Mouse (Mus musculus) left cerebral cortex, postnatal 10 days (tissue): Measurements from ENCODE around the gene Pla2g2f. TPM values are rescaled to one million over a fixed set of nuclear protein-coding genes. Genes with fewer than 3 reads are reported as not detected.

ENCODE experiments used
- DNase-seq, 2 experiments: peaks; one replicate each; pipeline ENCODE4 v3.0.0; 2021 to 2022; ENCODE audit warnings: low spot score in 2 of 2, mixed read lengths in 1 of 2; ENCODE audit errors: extremely low spot score in 1 of 2
- intact Hi-C: fragments of 180-260 bp; cut with DNase I; formaldehyde crosslinking; loops from one replicate; pipeline ENCODE4 v1.15.1; 2025
- total RNA-seq, 2 experiments: library from RNA; stranded (reverse); gene quantifications; 2 replicates each; pipeline ENCODE4 v1.2.3; 2021

Gene Pla2g2f
- total RNA-seq, 2 experiments from 2014 or later: not detected

DNA sequence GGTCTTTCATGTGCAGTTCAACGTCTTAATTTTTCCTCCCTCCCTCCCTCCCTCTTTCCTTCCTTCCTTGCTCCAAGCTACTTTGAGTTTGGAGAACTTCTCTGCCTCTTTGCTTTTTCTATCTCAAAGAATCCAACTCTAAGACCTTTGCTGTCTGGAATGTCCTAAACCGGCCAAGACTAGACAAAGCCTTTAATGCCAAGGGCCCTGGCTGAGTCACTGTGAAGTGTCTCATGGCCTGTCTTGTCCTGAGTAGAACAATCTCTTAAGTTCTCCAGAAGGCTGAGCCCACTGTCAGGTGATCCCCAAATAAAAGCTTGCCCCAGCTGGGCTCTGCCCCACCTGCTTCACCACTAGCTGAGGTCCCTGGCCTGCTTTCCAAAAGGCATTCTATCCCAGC, 55.4 kb downstream of the Pla2g2f start:
- no peak for DNase-seq
- intact Hi-C loops: loop anchor here (5.0 kb wide), 2 partner anchors 135 to 195 kb away; no protein-coding TSS in a partner anchor

DNA sequence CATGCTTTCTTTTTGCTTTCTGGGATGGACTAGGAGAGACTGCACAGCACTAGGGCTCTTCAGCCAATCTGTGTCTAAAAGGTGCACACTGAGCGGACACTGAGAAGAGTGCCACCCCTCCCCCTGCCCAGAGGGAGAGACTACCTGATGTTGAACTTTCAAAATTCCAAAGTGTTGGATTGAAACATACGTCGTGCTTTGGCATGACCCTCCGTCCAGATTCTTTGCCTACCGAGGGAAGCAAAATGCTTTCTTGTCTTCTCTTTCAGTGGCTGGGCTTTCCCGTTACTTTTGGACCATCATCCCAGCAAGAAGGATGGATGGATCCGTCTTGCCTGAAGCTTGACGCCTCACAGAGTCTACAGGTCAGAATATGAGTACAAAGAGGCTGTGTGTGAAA, 56.3 kb downstream of the Pla2g2f start:
- DNase-seq: no peak
- intact Hi-C loops: loop anchor here (2.0 to 5.0 kb wide), 3 partner anchors 134 to 254 kb away; no protein-coding TSS in a partner anchor

Other genes starting within 250 kb of the Pla2g2f start
- 1 to 10 TPM; 3.6 to 4.0 TPM for gene Vwa5b1, start 121.7 kb downstream of the Pla2g2f start, total RNA-seq
- not detected for gene Pla2g2c, start 32.8 kb downstream of the Pla2g2f start, total RNA-seq
- 1 to 10 TPM; 1.1 to 1.3 TPM for gene Ubxn10, start 20.5 kb downstream of the Pla2g2f start, total RNA-seq
- under 1 TPM in 1 of 2 experiments, not detected in 1; 0.16 TPM for gene Pla2g2d, start 18.1 kb upstream of the Pla2g2f start, total RNA-seq
- gene Pla2g5, start 105.9 kb upstream of the Pla2g2f start, total RNA-seq: 1 to 10 TPM; 1.2 to 1.3 TPM
- not detected for gene Gm13030, start 116.3 kb upstream of the Pla2g2f start, total RNA-seq
- not detected for gene Pla2g2e, start 120.3 kb upstream of the Pla2g2f start, total RNA-seq
- gene Otud3, start 156.3 kb upstream of the Pla2g2f start, total RNA-seq: 10 to 100 TPM; 13.1 to 13.7 TPM
- gene Rnf186, start 209.5 kb upstream of the Pla2g2f start, total RNA-seq: not detected
- gene Tmco4, start 215.3 kb upstream of the Pla2g2f start, total RNA-seq: 1 to 10 TPM; 1.3 to 1.7 TPM